Mouse (Mus musculus): ENCODE measurements at regions not wholly inside any gene's neighbourhood (a gene's known extent, or its start where the extent isn't known, plus 50 kb on each side); places are given as distances from the start of the nearest gene placed in this dataset.

DNA sequence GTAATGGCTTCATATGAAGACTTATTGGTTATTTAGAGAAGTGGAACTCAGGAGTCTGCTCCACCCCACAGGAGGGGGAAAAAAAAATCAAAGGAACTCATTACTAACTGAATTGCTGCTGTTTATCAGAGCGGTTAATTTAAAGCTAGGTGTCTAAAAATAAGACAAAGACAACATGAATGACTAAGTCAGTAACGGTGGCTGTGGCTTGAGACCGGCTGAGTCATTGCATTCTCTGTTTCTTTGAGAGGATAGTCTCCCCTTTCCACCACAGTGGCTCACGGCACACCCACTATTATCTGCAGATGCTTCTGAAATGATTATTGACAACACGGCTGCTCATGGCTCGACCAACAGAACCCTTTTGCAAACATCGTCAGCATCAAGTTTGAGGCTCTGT lies 147.2 kb downstream of the Pten start:
- TF ChIP-seq CTCF (conservative IDR thresholded peaks at IDR 0.05; ENCODE audit: low read length): no peak
- TF ChIP-seq POU5F1 (IDR thresholded peaks at IDR 0.05; ENCODE audit: borderline replicate concordance, low read length): no peak

Measured in E14TG2a.4 (cell line).